Mouse (Mus musculus): Measurements from ENCODE around the gene Prpf40a.

Gene Prpf40a

DNA sequence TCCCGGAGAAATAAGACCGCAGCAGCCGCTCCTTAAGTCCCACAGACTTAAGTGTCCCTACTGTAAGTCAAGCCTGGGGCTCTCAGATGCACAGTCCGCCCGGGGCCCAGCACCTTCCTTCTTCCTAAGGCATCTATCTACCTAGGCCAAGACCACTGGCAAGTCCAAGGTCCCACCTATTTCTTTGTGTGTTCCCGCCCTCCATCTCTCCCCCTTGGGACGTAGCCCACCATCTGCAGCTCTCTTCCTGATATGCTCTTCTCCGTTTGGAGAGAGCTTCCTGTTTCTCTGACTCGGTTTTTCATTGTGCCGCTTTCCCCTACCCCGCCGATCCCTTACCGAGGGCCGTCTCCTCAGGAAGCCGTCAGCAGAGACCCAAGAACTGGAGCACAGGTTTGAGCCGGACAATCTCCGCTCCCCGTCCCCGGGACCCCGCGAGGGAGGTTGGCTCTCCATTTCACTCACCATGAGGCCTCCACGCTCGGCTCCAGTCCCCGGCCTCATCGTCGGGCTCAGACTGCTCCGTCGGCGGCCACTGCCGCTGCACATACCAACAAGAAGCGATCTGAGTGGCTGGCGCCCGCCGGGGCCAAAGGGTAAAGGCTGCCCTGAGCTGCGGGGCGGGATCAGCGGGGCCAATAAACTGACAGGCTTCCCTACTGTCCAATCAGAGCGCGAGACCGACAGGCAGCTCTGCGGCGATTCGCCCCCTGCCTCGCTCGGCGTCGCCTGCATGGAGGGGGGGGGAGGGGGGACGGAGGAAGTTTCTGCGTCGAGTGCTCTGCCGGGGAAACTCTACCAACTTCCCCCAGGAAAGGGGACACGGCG is at the start of gene Prpf40a:
Gene Prpf40a, minus strand, starts transcription at position 601 of the 828 bp plus-strand sequence.
- peak; percentile 99 to 100 for DNase-seq (ENCODE audit: low spot score in 2 of 2)

DNA sequence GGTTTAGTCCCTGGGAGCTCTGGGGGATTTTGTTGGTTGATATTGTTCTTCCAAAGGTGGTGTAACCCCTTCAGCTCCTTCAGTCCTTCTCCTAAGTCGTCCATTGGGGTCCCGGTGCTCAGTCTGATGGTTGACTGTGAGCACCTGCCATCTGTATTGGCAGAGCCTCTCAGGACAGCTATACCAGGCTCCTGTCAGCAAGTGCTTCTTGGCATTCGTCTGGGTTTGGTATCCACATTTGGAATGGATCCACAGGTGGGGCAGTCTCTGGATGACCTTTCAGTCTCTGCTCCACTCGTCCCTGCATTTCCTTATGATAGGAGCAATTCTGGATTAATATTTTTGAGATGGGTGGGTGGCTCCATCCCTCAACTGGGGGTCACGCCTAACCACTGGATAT is 31.2 kb upstream of the Prpf40a start:
- no peak for DNase-seq (ENCODE audit: low spot score in 2 of 2)

DNA sequence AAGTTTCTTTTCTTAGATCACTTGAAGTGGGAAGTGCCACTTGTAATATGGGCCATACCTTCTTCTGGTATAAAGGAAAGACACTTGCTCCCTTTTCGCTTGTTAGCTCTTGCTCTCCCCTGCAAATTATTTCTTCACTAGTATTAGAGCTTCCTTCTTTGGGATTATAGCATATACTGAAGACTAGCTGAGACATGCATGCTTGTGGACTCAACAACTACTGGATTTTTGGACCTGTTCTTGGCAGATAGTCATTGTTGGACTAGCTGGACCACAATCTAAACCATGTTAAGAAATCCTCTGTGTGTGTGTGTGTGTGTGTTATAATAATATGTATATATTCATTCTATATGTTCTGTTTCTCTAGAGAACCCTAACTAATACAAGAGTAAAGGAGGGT is 22.4 kb upstream of the Prpf40a start:
- DNase-seq (ENCODE audit: low spot score in 2 of 2) = no peak

DNA sequence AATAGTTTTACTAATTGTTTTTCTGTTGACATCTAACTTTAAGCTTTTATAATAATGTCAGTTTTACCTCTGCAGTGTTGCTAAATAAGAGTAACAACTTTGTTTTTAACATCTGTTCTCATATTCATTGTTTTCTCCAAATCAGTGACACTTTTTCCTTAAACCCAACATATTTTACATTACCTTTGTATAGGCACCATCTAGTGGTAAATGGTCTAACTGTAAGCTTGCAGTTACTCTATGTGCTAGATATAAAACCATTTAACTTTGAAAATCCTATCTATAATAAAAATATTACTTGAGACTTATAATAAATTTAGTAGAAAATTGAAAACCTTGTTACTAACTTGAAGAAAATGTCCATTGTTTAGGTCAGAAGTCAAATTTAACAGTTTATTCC is 15.7 kb upstream of the Prpf40a start:
- no peak for DNase-seq (ENCODE audit: low spot score in 2 of 2)

- no peak for DNase-seq (ENCODE audit: low spot score in 2 of 2)
These were observed 13.5 kb upstream of the Prpf40a start for GRCm38 (mm10) chr2:53204373-53205274.

DNA sequence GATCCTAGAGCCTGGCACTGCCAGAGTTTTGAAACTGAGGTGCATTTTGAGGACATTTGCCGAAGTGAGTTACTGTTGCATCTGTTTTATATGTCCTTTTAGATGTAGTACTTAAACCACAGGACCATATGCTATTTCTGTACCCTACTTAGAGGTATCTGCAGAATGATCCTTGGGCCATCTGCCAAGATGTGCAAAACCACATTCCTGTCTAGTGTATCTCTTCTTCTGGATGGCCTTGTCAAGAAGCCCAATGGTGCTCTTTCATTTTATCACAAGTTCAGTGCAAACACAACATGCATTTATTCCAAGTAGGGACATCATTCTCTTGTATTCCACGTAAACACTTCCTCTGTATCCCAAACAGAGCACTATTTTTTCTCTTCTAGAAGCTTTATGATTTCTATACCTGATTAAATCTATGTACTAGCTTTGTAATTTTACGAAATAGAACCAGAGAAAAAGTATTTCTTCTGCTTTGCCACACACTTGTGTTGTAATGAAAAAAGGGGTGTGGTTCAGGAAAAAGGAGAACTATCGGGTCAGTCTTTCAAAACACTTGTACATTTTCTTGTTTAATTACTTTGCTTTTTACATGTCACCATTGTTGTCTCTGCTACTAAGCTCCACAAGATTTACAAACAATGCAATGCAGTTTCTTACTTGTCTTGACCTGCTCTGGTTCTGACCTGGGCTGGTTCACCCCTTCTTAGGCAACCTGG is 9.2 kb upstream of the Prpf40a start:
- no peak for DNase-seq (ENCODE audit: low spot score in 2 of 2)

GRCm38 (mm10) chr2:53199203-53199602 is 8.1 kb upstream of the Prpf40a start:
- no peak for DNase-seq (ENCODE audit: low spot score in 2 of 2)

GRCm38 (mm10) chr2:53196431-53196830 is 5.3 kb upstream of the Prpf40a start:
- no peak for DNase-seq (ENCODE audit: low spot score in 2 of 2)

GRCm38 (mm10) chr2:53192386-53192785 is 1.3 kb upstream of the Prpf40a start:
- DNase-seq (ENCODE audit: low spot score in 2 of 2) = no peak

- peak; percentile 97 to 99 for DNase-seq (ENCODE audit: low spot score in 2 of 2)
These were observed 588 bp upstream of the Prpf40a start, which contains the start of gene Arl6ip6 for GRCm38 (mm10) chr2:53191523-53192220. Arl6ip6 (plus strand) TSS chr2:53191726.

- DNase-seq (ENCODE audit: low spot score in 2 of 2) = no peak
These were observed 1.3 kb downstream of the Prpf40a start for GRCm38 (mm10) chr2:53189811-53190210.

DNA sequence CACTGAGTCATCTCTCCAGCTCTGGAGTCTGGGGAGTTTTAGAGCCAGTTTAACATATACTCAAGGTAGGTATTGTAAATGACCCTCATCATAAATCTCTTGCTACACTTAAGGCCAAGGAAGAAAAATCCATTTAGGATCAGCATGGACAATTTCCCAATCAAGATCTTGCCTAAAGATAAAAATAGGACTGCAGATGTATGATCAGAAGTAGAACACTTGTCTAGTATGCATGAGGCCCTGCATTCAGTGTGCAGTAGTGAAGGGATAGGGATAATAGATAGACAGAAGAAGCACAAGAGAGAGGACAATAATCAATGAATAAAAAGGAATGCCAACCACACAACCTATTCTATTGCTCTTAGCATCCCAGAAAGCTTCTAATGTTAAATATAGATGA is 11.2 kb downstream of the Prpf40a start:
- no peak for DNase-seq (ENCODE audit: low spot score in 2 of 2)

DNA sequence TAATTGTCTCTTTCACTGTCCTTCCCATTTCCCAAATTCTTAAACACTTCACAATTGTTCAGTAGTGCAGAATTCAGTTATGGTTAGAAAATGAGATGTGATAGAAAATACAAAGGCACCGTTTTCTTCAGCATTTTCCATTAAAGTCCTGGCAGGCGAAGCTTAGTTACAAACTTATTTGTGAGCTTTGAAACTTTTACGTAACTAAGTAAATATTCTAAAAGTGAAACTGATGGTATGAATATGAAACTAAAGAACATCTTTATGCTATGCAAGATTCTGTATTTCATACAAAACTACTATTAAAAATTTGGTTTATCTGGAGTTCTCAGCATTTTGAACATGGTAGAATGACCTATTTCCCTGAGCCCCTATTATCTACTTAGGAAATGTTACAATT is 12.1 kb downstream of the Prpf40a start:
- no peak for DNase-seq (ENCODE audit: low spot score in 2 of 2)

DNA sequence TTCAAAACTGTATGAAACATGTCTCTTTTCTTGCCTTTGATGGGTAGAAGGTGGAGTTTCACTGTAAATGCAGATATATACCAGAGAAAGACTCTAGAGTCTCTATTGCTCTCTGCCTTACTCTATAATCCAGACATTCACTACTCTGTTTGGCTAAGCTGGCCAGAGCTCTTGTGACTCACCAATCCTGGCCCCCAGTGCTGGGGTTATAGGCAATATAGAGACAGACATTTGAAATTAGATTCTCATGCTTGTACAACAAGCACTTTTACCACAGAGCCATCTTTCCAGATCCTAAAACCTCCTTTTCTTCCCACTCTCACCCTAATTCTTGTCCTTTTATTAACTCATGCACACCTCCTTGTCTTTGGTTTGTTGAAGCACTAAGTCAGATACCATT is 17.1 kb downstream of the Prpf40a start:
- no peak for DNase-seq (ENCODE audit: low spot score in 2 of 2)

DNA sequence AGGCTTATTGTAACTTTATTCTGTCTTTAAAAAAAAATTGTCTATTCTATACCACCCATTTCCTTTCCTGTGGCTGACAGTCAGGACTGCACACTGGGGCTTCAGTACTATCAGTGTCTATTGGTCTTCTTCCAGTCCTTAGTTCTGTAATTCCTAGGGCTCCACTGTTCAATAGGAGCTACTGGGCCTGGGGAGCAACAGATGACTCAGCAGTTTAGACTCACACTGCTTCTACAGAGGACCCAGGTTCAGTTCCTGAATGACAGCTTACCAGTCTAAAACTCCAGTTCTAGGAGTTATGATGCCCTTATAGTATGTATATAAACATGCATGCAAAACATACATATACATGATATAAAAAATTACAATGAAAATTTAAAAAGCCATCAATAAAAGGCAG is 44.2 kb downstream of the Prpf40a start:
- no peak for DNase-seq (ENCODE audit: low spot score in 2 of 2)

DNA sequence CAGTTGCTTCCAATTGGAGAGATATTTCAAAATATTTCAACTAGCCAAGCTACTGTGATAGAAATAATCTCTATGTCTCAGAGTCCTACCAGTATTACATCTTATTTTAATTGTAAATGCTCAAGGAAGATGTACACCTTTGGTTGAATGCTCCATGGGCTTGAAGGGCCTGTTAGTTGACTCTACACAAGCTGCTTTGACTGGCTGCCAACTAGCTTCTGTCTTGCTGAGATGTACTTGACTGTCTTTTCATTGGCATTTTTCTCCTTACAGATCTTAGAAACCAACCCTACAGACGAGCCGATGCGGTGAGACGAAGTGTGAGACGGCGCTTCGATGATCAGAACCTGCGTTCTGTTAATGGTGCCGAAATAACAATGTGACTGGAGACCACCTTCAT is 59.5 kb downstream of the Prpf40a start:
- DNase-seq (ENCODE audit: low spot score in 2 of 2) = no peak

GRCm38 (mm10) chr2:53129070-53129469 is 62.0 kb downstream of the Prpf40a start:
- no peak for DNase-seq (ENCODE audit: low spot score in 2 of 2)

DNA sequence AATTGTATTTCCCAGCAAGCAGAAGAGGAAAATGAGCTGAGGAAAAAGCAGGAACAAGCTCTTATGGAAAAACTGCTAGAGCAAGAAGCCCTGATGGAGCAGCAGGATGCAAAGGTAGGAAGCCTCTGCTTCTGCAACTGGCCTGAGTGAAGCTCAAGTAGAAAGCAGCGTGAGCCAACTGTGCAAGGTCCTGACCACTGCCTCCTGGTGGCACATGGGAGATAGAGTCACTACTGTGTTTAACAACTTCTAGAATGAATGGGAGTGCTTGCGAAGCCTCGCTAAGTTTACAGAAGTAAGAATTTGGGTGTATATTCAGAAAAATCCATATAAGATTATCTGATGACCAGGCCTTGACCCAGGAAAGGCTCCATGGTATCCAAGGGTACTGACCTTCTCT is 65.1 kb downstream of the Prpf40a start:
- DNase-seq (ENCODE audit: low spot score in 2 of 2) = no peak

GRCm38 (mm10) chr2:53121797-53122196 is 69.3 kb downstream of the Prpf40a start:
- no peak for DNase-seq (ENCODE audit: low spot score in 2 of 2)

- DNase-seq (ENCODE audit: low spot score in 2 of 2) = no peak
These were observed 82.5 kb downstream of the Prpf40a start for GRCm38 (mm10) chr2:53108547-53108946.

GRCm38 (mm10) chr2:53106472-53106871 is 84.6 kb downstream of the Prpf40a start:
- DNase-seq (ENCODE audit: low spot score in 2 of 2) = no peak

Data from urinary bladder, postnatal 4 days (tissue).